Mouse (Mus musculus): ENCODE data around the gene Stau1. TPM values are rescaled to one million over a fixed set of nuclear protein-coding genes. Genes with fewer than 3 reads are reported as not detected.

Gene Stau1
- polyA plus RNA-seq, 1 experiment from 2014 or later: 82.3 TPM

DNA sequence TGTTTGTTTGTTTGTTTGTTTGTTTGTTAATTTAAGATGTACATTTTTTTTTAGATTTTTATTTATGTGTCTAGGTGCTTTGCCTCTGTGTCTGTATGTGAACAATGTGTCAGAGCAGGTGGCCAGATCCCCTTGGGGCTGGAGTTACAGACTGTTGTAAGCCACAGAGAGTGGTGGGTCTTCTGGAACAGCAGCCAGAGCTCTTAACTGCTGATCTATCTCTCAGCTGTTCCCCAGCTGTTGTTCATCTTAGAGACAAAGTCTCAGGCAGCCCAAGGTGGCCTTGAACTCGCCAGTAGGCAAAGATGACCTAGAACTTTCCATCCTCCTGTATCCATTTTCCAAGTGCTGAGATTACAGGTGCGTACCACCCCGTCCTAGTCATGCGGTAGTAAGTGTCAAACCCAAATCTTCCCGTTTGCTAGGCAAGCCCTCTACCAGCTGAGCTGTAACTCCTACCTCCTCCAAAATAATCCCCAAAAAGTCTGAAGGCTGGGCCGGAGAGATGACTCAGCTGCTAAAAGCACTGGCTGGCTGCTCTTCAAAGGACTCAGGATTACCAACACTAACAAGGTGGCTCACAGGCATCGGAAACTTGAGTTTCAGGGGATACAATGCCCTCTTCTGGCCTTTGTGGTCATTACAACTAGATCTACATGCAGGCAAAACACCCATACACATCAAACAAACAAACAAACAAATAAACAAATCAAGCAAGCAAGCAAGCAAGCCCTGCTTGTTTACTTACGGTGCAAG is 8.2 kb upstream of the Stau1 start:
- no peak for ATAC-seq (ENCODE audit: insufficient number of reproducible peaks, insufficient read depth, low FRiP score, low read depth)
- no peak overlapping the region for H3K4me3 ChIP-seq (ENCODE audit: low read depth, low read length)

DNA sequence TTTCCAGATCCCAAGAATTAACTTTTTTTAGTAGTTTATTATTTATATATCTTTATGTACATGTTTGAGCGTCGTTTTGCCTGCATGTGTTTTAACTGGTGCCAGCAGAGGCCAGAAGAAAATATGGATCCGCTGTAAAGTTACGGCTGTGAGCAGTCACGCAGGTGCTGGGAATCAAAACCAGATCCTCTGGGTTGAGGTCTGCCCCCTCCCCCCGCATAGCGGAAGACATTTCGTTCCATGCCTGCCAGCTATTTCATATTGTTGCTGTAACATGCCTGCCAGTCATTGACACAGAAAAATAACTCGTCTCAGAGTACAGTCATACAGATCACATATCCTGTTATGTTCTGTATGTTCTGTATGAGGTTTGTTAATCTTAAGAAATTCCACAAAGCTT is 5.4 kb upstream of the Stau1 start:
- no peak overlapping the region for H3K4me3 ChIP-seq (ENCODE audit: low read depth, low read length)
- no peaks in the 10 kb centered on the region for H3K4me1 ChIP-seq (ENCODE audit: control insufficient read depth, insufficient read depth, low read length)
- no peak for ATAC-seq (ENCODE audit: insufficient number of reproducible peaks, insufficient read depth, low FRiP score, low read depth)
- no peak overlapping the region for H3K27ac ChIP-seq (ENCODE audit: low read length)
- 79% methylated on average over 9 of the region's 9 CpGs for WGBS
- H3K9ac ChIP-seq (replicated peaks; ENCODE audit: low read depth, low read length): no peak overlapping the region
- H3K9me3 ChIP-seq (ENCODE audit: control insufficient read depth, low read depth, low read length): no peaks in the 10 kb centered on the region
- no peaks in the 10 kb centered on the region for H3K27me3 ChIP-seq (ENCODE audit: control insufficient read depth, insufficient read depth, low read length)
- no peaks in the 10 kb centered on the region for H3K36me3 ChIP-seq (ENCODE audit: control insufficient read depth, insufficient read depth, low read length)
- no peak overlapping the region for H3K4me2 ChIP-seq (replicated peaks; ENCODE audit: low read depth, low read length)

More for the DNA sequence above, 8.2 kb upstream of the Stau1 start:
- Histone ChIP-seq H3K4me2 (replicated peaks; ENCODE audit: low read depth, low read length) (no peak overlapping the region), H3K4me1 (ENCODE audit: control insufficient read depth, insufficient read depth, low read length) (no peaks in the 10 kb centered on the region), H3K9me3 (ENCODE audit: control insufficient read depth, low read depth, low read length) (no peaks in the 10 kb centered on the region), H3K36me3 (ENCODE audit: control insufficient read depth, insufficient read depth, low read length) (no peaks in the 10 kb centered on the region), H3K27me3 (ENCODE audit: control insufficient read depth, insufficient read depth, low read length) (no peaks in the 10 kb centered on the region), H3K27ac (ENCODE audit: low read length) (no peak overlapping the region), H3K9ac (replicated peaks; ENCODE audit: low read depth, low read length) (no peak overlapping the region)
- WGBS: 37% methylated on average over 8 of the region's 8 CpGs

DNA sequence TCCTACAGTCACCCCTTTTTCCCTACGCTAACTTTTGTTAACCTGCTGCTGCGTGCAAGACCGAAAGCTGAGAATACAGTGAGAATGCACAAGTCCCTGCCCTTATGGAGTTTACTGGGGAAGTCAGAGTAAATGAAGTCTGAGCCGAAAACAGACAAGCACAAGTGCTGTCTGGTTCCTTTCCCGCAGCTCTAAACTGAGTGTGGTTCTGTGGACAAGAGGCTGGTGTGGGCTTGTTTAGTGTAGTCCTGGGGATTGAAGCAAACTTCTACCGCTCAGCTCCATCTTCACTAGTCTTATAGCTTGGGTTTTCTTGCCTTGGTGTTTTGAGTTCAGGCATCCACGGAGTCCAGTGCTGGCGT is 415 bp upstream of the Stau1 start:
- Histone ChIP-seq H3K27me3 (ENCODE audit: control insufficient read depth, insufficient read depth, low read length) (no peaks in the 10 kb centered on the region), H3K9ac (replicated peaks; ENCODE audit: low read depth, low read length) (peak overlapping the region; percentile 43; the same call in 1 of the 2 replicates), H3K4me2 (replicated peaks; ENCODE audit: low read depth, low read length) (peak overlapping the region; percentile 46), H3K4me3 (ENCODE audit: low read depth, low read length) (peak overlapping the region; percentile 94), H3K9me3 (ENCODE audit: control insufficient read depth, low read depth, low read length) (no peaks in the 10 kb centered on the region), H3K36me3 (ENCODE audit: control insufficient read depth, insufficient read depth, low read length) (no peaks in the 10 kb centered on the region), H3K27ac (ENCODE audit: low read length) (peak overlapping the region; percentile 98), H3K4me1 (ENCODE audit: control insufficient read depth, insufficient read depth, low read length) (peaks cover 22% of the 10 kb centered on the region; the same call in 1 of the 2 replicates)
- ATAC-seq (ENCODE audit: insufficient number of reproducible peaks, insufficient read depth, low FRiP score, low read depth): no peak
- WGBS: 40% methylated on average over 8 of the region's 8 CpGs

DNA sequence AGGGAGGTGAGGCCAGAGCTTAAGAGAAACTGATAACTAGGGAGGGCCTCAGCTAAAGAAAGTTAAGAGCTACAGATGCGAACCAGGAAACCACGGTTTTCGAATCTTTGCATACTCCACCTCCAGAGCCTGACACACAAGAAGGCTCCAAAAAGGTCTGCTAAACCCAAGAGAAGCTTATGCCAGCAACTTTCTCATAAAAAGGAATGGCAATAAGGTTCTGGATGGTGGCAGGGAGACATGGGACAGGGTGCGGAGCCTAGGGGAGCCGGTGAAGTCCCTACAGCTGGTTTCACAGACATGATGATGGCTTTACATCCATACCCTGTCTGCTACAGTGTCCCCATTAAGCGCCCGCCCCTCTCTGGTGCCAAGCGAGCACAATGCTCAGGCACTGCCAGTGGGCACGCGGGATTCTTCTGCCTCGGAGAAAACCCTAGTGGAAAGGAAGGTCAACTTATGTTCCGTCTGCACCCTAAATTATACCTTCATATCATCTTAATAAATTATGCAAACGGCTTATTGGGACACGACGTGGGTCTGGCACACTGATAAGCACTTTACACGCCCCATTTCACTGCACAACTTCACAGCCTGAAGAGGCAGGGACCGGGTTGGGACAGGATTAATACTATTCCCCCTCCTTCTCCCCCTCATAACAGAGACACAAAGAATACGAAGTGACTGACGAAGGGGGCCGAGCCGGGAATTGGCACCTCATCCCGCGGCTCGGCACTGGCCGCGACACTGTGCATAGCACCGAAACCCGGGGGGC is 891 bp downstream of the Stau1 start:
- ATAC-seq (ENCODE audit: insufficient number of reproducible peaks, insufficient read depth, low FRiP score, low read depth): no peak

DNA sequence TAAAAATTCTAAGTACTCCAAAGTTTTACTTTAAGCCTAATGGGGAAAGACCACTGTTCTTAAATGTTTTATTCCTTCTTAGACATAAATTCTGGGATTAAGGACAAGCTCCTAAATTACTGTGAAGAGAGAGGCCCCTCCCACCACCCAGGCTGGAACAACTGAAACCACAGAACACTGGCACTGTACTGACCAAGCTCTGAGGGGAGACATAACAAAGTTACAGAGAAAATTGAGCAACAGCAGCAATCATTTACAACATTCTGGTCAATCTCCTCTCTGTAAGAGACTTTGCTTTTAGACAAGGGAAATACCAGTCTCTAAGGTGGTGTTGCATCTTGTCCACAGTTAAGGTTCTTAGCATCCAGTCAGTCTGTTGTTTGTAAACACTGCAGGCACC is 4.2 kb downstream of the Stau1 start:
- no peaks in the 10 kb centered on the region for H3K9me3 ChIP-seq (ENCODE audit: control insufficient read depth, low read depth, low read length)
- no peaks in the 10 kb centered on the region for H3K27me3 ChIP-seq (ENCODE audit: control insufficient read depth, insufficient read depth, low read length)
- H3K36me3 ChIP-seq (ENCODE audit: control insufficient read depth, insufficient read depth, low read length): no peaks in the 10 kb centered on the region
- ATAC-seq (ENCODE audit: insufficient number of reproducible peaks, insufficient read depth, low FRiP score, low read depth): no peak
- no peak overlapping the region for H3K4me3 ChIP-seq (ENCODE audit: low read depth, low read length)
- H3K9ac ChIP-seq (replicated peaks; ENCODE audit: low read depth, low read length): no peak overlapping the region
- no peak overlapping the region for H3K4me2 ChIP-seq (replicated peaks; ENCODE audit: low read depth, low read length)
- H3K27ac ChIP-seq (ENCODE audit: low read length): no peak overlapping the region
- peaks cover 27% of the 10 kb centered on the region; the same call in 1 of the 2 replicates for H3K4me1 ChIP-seq (ENCODE audit: control insufficient read depth, insufficient read depth, low read length)

More for the DNA sequence above, 891 bp downstream of the Stau1 start:
- Histone ChIP-seq H3K4me2 (replicated peaks; ENCODE audit: low read depth, low read length) (peak overlapping the region; percentile 89), H3K9me3 (ENCODE audit: control insufficient read depth, low read depth, low read length) (no peaks in the 10 kb centered on the region), H3K27ac (ENCODE audit: low read length) (peak overlapping the region; percentile 98), H3K4me1 (ENCODE audit: control insufficient read depth, insufficient read depth, low read length) (peaks cover 27% of the 10 kb centered on the region; the same call in 1 of the 2 replicates), H3K4me3 (ENCODE audit: low read depth, low read length) (peak overlapping the region; percentile 94), H3K9ac (replicated peaks; ENCODE audit: low read depth, low read length) (peak overlapping the region; percentile 96), H3K36me3 (ENCODE audit: control insufficient read depth, insufficient read depth, low read length) (no peaks in the 10 kb centered on the region), H3K27me3 (ENCODE audit: control insufficient read depth, insufficient read depth, low read length) (no peaks in the 10 kb centered on the region)
- WGBS: 2% methylated on average over 28 of the region's 28 CpGs

DNA sequence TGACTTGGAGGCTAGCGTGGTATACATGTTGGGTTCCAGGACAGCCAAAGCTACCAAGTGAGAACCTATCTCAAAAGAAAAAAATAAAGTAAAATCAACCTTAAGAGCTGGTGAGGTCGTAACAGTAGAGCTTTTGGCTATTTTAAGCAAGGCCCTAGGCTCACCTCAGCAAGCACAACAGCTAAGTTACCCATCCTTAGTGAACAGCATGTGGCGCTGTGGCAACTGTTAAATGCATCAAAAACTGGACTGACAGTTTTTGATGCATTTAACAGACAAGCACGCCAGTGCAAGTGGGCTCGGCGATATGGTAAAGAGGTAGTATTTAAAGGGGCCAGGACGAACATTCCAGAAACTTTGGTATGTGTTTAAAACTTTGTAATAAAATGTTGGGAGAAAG is 5.2 kb downstream of the Stau1 start:
- 76% methylated on average over 7 of the region's 7 CpGs for WGBS
- Histone ChIP-seq H3K4me2 (replicated peaks; ENCODE audit: low read depth, low read length) (no peak overlapping the region), H3K36me3 (ENCODE audit: control insufficient read depth, insufficient read depth, low read length) (no peaks in the 10 kb centered on the region), H3K9me3 (ENCODE audit: control insufficient read depth, low read depth, low read length) (no peaks in the 10 kb centered on the region), H3K27me3 (ENCODE audit: control insufficient read depth, insufficient read depth, low read length) (no peaks in the 10 kb centered on the region), H3K27ac (ENCODE audit: low read length) (no peak overlapping the region), H3K9ac (replicated peaks; ENCODE audit: low read depth, low read length) (no peak overlapping the region), H3K4me1 (ENCODE audit: control insufficient read depth, insufficient read depth, low read length) (peaks cover 27% of the 10 kb centered on the region; the same call in 1 of the 2 replicates), H3K4me3 (ENCODE audit: low read depth, low read length) (no peak overlapping the region)
- ATAC-seq (ENCODE audit: insufficient number of reproducible peaks, insufficient read depth, low FRiP score, low read depth): no peak

DNA sequence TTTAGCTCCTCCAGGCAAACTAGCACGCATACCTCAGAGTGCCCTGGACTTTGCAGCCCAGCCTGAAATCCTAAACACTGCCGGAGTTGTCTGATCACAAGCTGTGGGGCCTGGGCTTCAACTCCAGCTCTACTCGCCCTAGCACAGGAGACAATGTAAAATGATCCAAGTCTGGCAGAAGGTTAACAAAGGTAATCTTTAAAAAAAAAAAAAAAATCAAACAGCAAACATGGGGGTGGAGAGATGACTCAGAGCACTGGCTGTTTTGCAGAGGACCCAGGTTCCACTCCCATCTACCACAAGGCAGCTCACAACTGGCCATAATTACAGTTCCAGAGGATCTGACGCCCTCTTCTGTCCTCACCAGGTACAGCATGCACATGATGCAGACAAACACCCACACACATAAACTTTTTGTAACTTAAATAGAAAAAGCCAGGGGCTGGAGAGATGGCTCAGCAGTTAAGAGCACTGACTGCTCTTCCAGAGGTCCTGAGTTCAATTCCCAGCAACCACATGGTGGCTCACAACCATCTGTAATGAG is 12.7 kb downstream of the Stau1 start:
- Histone ChIP-seq H3K4me1 (ENCODE audit: control insufficient read depth, insufficient read depth, low read length) (no peaks in the 10 kb centered on the region), H3K36me3 (ENCODE audit: control insufficient read depth, insufficient read depth, low read length) (no peaks in the 10 kb centered on the region), H3K9me3 (ENCODE audit: control insufficient read depth, low read depth, low read length) (no peaks in the 10 kb centered on the region), H3K4me3 (ENCODE audit: low read depth, low read length) (no peak overlapping the region), H3K27me3 (ENCODE audit: control insufficient read depth, insufficient read depth, low read length) (no peaks in the 10 kb centered on the region), H3K9ac (replicated peaks; ENCODE audit: low read depth, low read length) (no peak overlapping the region), H3K27ac (ENCODE audit: low read length) (no peak overlapping the region), H3K4me2 (replicated peaks; ENCODE audit: low read depth, low read length) (no peak overlapping the region)
- no peak for ATAC-seq (ENCODE audit: insufficient number of reproducible peaks, insufficient read depth, low FRiP score, low read depth)
- WGBS: 71% methylated on average over 4 of the region's 4 CpGs

DNA sequence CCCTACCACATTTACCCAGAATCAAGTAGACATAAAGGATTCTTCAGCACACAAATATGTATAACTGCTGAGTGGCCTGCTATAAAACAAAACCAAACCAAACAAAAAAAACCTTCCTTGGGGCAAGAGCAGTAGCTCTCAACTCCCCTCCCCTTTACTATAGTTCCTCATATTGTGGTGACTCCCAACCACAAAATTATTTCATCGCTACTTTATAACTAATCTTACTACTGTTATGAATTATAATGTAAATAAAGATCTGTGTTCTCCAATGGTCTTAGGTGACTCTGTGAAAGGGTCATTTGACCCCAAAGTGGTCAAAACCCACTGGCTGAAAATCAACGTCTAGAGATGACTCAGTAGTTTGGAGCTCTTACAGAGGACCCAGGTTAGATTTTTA is 15.9 kb downstream of the Stau1 start:
- H3K4me3 ChIP-seq (ENCODE audit: low read depth, low read length): no peak overlapping the region
- H3K9ac ChIP-seq (replicated peaks; ENCODE audit: low read depth, low read length): no peak overlapping the region
- no peaks in the 10 kb centered on the region for H3K9me3 ChIP-seq (ENCODE audit: control insufficient read depth, low read depth, low read length)
- no peak for ATAC-seq (ENCODE audit: insufficient number of reproducible peaks, insufficient read depth, low FRiP score, low read depth)
- H3K4me2 ChIP-seq (replicated peaks; ENCODE audit: low read depth, low read length): no peak overlapping the region
- H3K4me1 ChIP-seq (ENCODE audit: control insufficient read depth, insufficient read depth, low read length): peaks cover 8% of the 10 kb centered on the region; the same call in 1 of the 2 replicates
- no peaks in the 10 kb centered on the region for H3K36me3 ChIP-seq (ENCODE audit: control insufficient read depth, insufficient read depth, low read length)
- 62% methylated on average over 2 of the region's 2 CpGs for WGBS
- no peak overlapping the region for H3K27ac ChIP-seq (ENCODE audit: low read length)
- H3K27me3 ChIP-seq (ENCODE audit: control insufficient read depth, insufficient read depth, low read length): no peaks in the 10 kb centered on the region

Measured in stomach, embryonic 14.5 days (tissue).